Mouse (Mus musculus) kidney, adult 2 months (tissue): Measurements from ENCODE around the gene Litaf.

Experiments used
- CTCF ChIP-seq: fragments of 200-500 bp; conservative IDR thresholded peaks from 2 replicates; pipeline ENCODE4 v1.5.1; 2011; ENCODE audit warnings: low read depth, mild to moderate bottlenecking, control low read depth, low read length, moderate library complexity, mixed read lengths; ENCODE audit not compliant: insufficient read depth, insufficient read length
- POLR2A ChIP-seq: fragments of 200-500 bp; IDR thresholded peaks from one replicate; pipeline ENCODE4 v1.6.1; 2011; ENCODE audit warnings: low read depth, low read length, control low read depth

DNA sequence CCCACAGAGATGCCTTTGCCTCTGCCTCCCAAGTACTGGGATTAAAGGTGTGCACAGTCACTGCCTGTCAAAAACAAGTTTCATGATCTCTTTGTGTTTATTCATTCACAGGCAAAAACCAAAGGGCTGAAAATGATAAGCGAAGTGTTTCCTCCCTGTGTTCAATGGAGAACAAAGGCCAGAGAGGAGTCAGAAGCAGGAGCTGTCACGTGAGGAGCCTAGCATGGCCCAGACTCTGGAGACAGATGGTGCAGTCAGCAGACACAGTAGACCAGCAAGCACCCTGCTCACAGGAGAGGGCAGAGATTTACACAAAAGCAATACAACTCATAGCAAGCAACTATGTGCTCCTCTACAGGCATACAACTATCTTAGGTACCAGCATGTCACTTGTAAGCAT is 113.9 kb downstream of the Litaf start:
- no peak for TF ChIP-seq CTCF
- TF ChIP-seq POLR2A: no peak
